Mouse (Mus musculus): ENCODE measurements around the gene Smim14. TPM values are rescaled to one million over a fixed set of nuclear protein-coding genes. Genes with fewer than 3 reads are reported as not detected.

The Smim14 gene
- total RNA-seq, 2 experiments from 2014 or later: 162 to 169 TPM

DNA sequence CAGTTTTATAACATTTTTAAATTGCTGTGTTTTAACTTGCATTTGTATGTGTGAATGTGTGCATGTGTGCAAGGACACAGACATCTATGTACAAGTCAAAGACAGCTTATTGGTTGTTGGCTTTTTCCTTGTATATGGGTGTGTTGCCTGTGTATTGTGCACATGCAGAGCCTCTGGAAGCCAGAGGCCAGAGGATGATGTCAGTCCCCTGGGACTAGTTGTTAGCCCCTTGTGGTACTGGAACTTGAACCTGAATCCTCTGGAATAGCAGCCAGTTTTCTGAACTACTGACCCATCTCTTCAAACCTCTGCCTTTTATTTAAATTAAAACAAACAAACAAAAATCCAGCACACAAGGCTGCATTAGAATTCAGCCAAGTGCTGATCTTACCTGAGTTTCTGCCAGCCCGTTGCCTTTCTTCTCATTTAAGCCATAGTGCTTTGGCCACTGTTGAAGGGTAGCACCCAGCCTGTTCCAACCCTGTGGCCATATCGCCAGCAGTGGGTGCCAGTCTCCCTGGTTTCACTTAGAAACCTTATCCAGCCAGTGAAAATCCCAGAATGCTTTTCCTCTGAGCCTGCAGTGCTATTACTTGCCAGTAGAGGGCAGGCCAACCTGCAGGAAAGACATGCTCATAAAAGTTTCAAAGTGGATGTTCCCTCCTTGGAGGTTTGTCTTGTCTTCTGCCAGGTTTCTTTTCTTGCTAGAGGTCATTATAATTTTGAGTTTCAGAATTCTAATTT is 135.6 kb downstream of the Smim14 start:
- peak; percentile 60 to 68 for DNase-seq

Other genes with a start within 250 kb of the Smim14 start
- 10 to 100 TPM; 30.1 to 35.6 TPM for gene Rfc1, start 201.5 kb downstream of the Smim14 start, total RNA-seq (2021)
- gene Klb, start 188.9 kb downstream of the Smim14 start, total RNA-seq (2021): under 1 TPM; 0.73 to 0.77 TPM
- gene Rpl9, start 145.7 kb downstream of the Smim14 start, total RNA-seq (2021): 100 to 1,000 TPM; 658 to 682 TPM
- gene Lias, start 145.7 kb downstream of the Smim14 start, total RNA-seq (2021): 10 to 100 TPM; 27.7 to 30.0 TPM
- gene Ugdh, start 101.2 kb downstream of the Smim14 start, total RNA-seq (2021): 10 to 100 TPM; 34.1 to 37.9 TPM
- 1 to 10 TPM; 4.5 to 7.7 TPM for gene Gm43552, start 44.4 kb downstream of the Smim14 start, total RNA-seq (2021)
- gene Ube2k, start within 50 bp of the Smim14 start, total RNA-seq (2021): 100 to 1,000 TPM; 131 to 135 TPM
- gene Pds5a, start 161.1 kb upstream of the Smim14 start, total RNA-seq (2021): 10 to 100 TPM; 86.5 to 91.9 TPM
- gene N4bp2, start 226.3 kb upstream of the Smim14 start, total RNA-seq (2021): 10 to 100 TPM; 10.4 to 16.1 TPM

All from layer of hippocampus, postnatal 36 days (tissue).